Mouse (Mus musculus): ENCODE data around the gene Hint1.
"Not testable (repeated sequence)": the region's sequence is repeated elsewhere in the genome, so short reads cannot be mapped to it uniquely, and the experiment has no call there.

Gene Hint1

GRCm38 (mm10) chr11:54866119-54867048 is at the start of gene Hint1:
Gene Hint1 (plus strand): TSS chr11:54866383.
- DNase-seq, result peak; percentile 93

GRCm38 (mm10) chr11:54817449-54817848 is 48.7 kb upstream of the Hint1 start:
- DNase-seq, result no peak

- no peak for DNase-seq
Measured at GRCm38 (mm10) chr11:54819489-54819888, 46.7 kb upstream of the Hint1 start.

GRCm38 (mm10) chr11:54823467-54823866 is 42.7 kb upstream of the Hint1 start:
- DNase-seq, result no peak

- DNase-seq, result no peak
Measured at GRCm38 (mm10) chr11:54825774-54826173, 40.4 kb upstream of the Hint1 start.

GRCm38 (mm10) chr11:54826819-54827218 is 39.4 kb upstream of the Hint1 start:
- DNase-seq, result no peak

GRCm38 (mm10) chr11:54833833-54834232 is 32.4 kb upstream of the Hint1 start:
- no peak for DNase-seq

GRCm38 (mm10) chr11:54834596-54834995 is 31.6 kb upstream of the Hint1 start:
- DNase-seq, result no peak

GRCm38 (mm10) chr11:54836106-54836505 is 30.1 kb upstream of the Hint1 start:
- DNase-seq, result no peak

GRCm38 (mm10) chr11:54839696-54840095 is 26.5 kb upstream of the Hint1 start:
- no peak for DNase-seq

- no peak for DNase-seq
Measured at GRCm38 (mm10) chr11:54840891-54841290, 25.3 kb upstream of the Hint1 start.

GRCm38 (mm10) chr11:54844424-54844823 is 21.8 kb upstream of the Hint1 start:
- DNase-seq, result no peak

- no peak for DNase-seq
Measured at GRCm38 (mm10) chr11:54844959-54845358, 21.2 kb upstream of the Hint1 start.

GRCm38 (mm10) chr11:54845470-54846442 is 20.4 kb upstream of the Hint1 start:
- DNase-seq, result no peak

- no peak for DNase-seq
Measured at GRCm38 (mm10) chr11:54849961-54850758, 16.0 kb upstream of the Hint1 start.

GRCm38 (mm10) chr11:54851656-54852055 is 14.5 kb upstream of the Hint1 start:
- DNase-seq, result no peak

- not testable (repeated sequence) for DNase-seq
Measured at GRCm38 (mm10) chr11:54858880-54859279, 7.3 kb upstream of the Hint1 start.

GRCm38 (mm10) chr11:54859322-54860165 is 6.6 kb upstream of the Hint1 start:
- DNase-seq, result no peak

- DNase-seq, result peak; percentile 98
Measured at GRCm38 (mm10) chr11:54860256-54861038, 5.7 kb upstream of the Hint1 start, which contains the start of gene Lyrm7. Gene Lyrm7 (minus strand): TSS chr11:54860916.

Data from kidney, adult 9 months (tissue).